Mouse (Mus musculus) CH12.LX (cell line): ENCODE data around the gene Ankfy1. TPM values are rescaled to one million over a fixed set of nuclear protein-coding genes. Genes with fewer than 3 reads are reported as not detected.

Experiments used
- DNase-seq: peaks from one replicate; pipeline ENCODE4 v3.0.0-alpha.2; 2013; ENCODE audit errors: extremely low read depth
- H3K27ac ChIP-seq: 2 replicates; pipeline ENCODE4 v1.5.1; 2012; ENCODE audit warnings: low read depth, mild to moderate bottlenecking, control low read depth, moderate library complexity; ENCODE audit not compliant: insufficient read depth
- H3K27me3 ChIP-seq: replicated peaks from 2 replicates; pipeline ENCODE3; 2012; ENCODE audit warnings: inconsistent platforms
- H3K36me3 ChIP-seq, 2 experiments: replicated peaks in 1 of 2; 2 replicates each; pipeline versions ENCODE3 to v1.6.1; 2012; ENCODE audit warnings: inconsistent platforms in 1 of 2, low read length in 1 of 2, mild to moderate bottlenecking in 1 of 2, mixed read lengths in 1 of 2, moderate library complexity in 1 of 2; ENCODE audit not compliant: control insufficient read depth in 1 of 2, insufficient read depth in 1 of 2
- H3K4me1 ChIP-seq, 2 experiments: 2 replicates each; pipeline ENCODE4 v1.6.1; 2012; ENCODE audit warnings: inconsistent platforms in 1 of 2, moderate library complexity in 1 of 2; ENCODE audit not compliant: insufficient read depth in 2 of 2, control insufficient read depth in 1 of 2
- H3K4me2 ChIP-seq: 2 replicates; pipeline ENCODE4 v1.6.1; 2012; ENCODE audit warnings: low read depth, mild to moderate bottlenecking, control low read depth; ENCODE audit not compliant: poor library complexity, insufficient read depth, severe bottlenecking
- H3K4me3 ChIP-seq, 3 experiments: fragments of 150-350 bp in 1 of 3; sonication (generic) in 1 of 3; replicated peaks in 1 of 3; 2 replicates each; pipeline versions ENCODE3 to v1.5.1; 2011 to 2012; ENCODE audit warnings: low read depth in 2 of 3, low read length in 2 of 3, mild to moderate bottlenecking in 2 of 3, moderate library complexity in 2 of 3, control low read depth in 1 of 3, improper control_type of control experiment in 1 of 3, inconsistent platforms in 1 of 3, mixed read lengths in 1 of 3; ENCODE audit not compliant: poor library complexity in 1 of 3
- H3K79me2 ChIP-seq: replicated peaks from 2 replicates; pipeline ENCODE4 v1.6.1; 2012; ENCODE audit warnings: mild to moderate bottlenecking, moderate library complexity; ENCODE audit not compliant: control insufficient read depth, poor library complexity, insufficient read depth, severe bottlenecking; ENCODE audit errors: extremely low read depth
- H3K9ac ChIP-seq: 2 replicates; pipeline ENCODE4 v1.6.1; 2012; ENCODE audit warnings: low read depth, mild to moderate bottlenecking, control low read depth, moderate library complexity; ENCODE audit not compliant: insufficient read depth
- H3K9me3 ChIP-seq: replicated peaks from 2 replicates; pipeline ENCODE3; 2012; ENCODE audit warnings: low read length, inconsistent platforms, mixed read lengths
- CHD1 ChIP-seq: IDR thresholded peaks from 2 replicates; pipeline ENCODE4 v1.6.1; 2012; ENCODE audit warnings: low read depth, low read length, improper control_type of control experiment, inconsistent platforms
- E2F4 ChIP-seq: IDR thresholded peaks from 2 replicates; pipeline ENCODE4 v1.6.1; 2011; ENCODE audit warnings: low read depth, low read length, improper control_type of control experiment; ENCODE audit not compliant: insufficient replicate concordance
- ELF1 ChIP-seq: IDR thresholded peaks from 2 replicates; pipeline ENCODE4 v1.6.1; 2014; ENCODE audit warnings: low read depth, mild to moderate bottlenecking, inconsistent platforms, low read length, improper control_type of control experiment
- GABPA ChIP-seq: IDR thresholded peaks from 2 replicates; pipeline ENCODE4 v1.6.1; 2012; ENCODE audit warnings: low read depth, low read length, improper control_type of control experiment, inconsistent platforms; ENCODE audit not compliant: insufficient replicate concordance
- IRF4 ChIP-seq: IDR thresholded peaks from 2 replicates; pipeline ENCODE4 v1.6.1; 2014; ENCODE audit warnings: low read depth, mild to moderate bottlenecking, inconsistent platforms, low read length, improper control_type of control experiment
- JUN ChIP-seq: IDR thresholded peaks from 2 replicates; pipeline ENCODE4 v1.6.1; 2011; ENCODE audit warnings: low read depth, mild to moderate bottlenecking, low read length, improper control_type of control experiment, moderate library complexity; ENCODE audit not compliant: insufficient read depth
- MAFK ChIP-seq: IDR thresholded peaks from 2 replicates; pipeline ENCODE4 v1.6.1; 2011; ENCODE audit warnings: low read length, improper control_type of control experiment; ENCODE audit not compliant: insufficient replicate concordance
- MEF2A ChIP-seq: IDR thresholded peaks from 2 replicates; pipeline ENCODE4 v1.6.1; 2014; ENCODE audit warnings: low read depth, mild to moderate bottlenecking, inconsistent platforms, low read length, improper control_type of control experiment, borderline replicate concordance
- MYC ChIP-seq: IDR thresholded peaks from 2 replicates; pipeline ENCODE4 v1.6.1; 2011; ENCODE audit warnings: low read depth, mild to moderate bottlenecking, improper control_type of control experiment, low read length
- PAX5 ChIP-seq: IDR thresholded peaks from 2 replicates; pipeline ENCODE4 v1.6.1; 2012; ENCODE audit warnings: low read length, inconsistent platforms, mixed read lengths
- TBP ChIP-seq: conservative IDR thresholded peaks from 2 replicates; pipeline ENCODE4 v1.6.1; 2011; ENCODE audit warnings: low read depth, low read length, improper control_type of control experiment
- UBTF ChIP-seq: IDR thresholded peaks from 2 replicates; pipeline ENCODE4 v1.6.1; 2012; ENCODE audit warnings: low read depth, mild to moderate bottlenecking, inconsistent platforms, low read length, improper control_type of control experiment, moderate library complexity
- USF1 ChIP-seq: IDR thresholded peaks from 2 replicates; pipeline ENCODE4 v1.6.1; 2014; ENCODE audit warnings: low read depth, mild to moderate bottlenecking, inconsistent platforms, low read length, improper control_type of control experiment
- USF2 ChIP-seq: conservative IDR thresholded peaks from 2 replicates; pipeline ENCODE4 v1.6.1; 2011; ENCODE audit warnings: low read depth, low read length, improper control_type of control experiment
- ZC3H11A ChIP-seq: IDR thresholded peaks from 2 replicates; pipeline ENCODE4 v1.6.1; 2012; ENCODE audit warnings: low read depth, mild to moderate bottlenecking, inconsistent platforms, low read length, improper control_type of control experiment
- ZKSCAN1 ChIP-seq: IDR thresholded peaks from 2 replicates; pipeline ENCODE4 v1.6.1; 2012; ENCODE audit warnings: low read depth, inconsistent platforms, low read length, improper control_type of control experiment, borderline replicate concordance
- ZMIZ1 ChIP-seq: IDR thresholded peaks from 2 replicates; pipeline ENCODE4 v1.6.1; 2012; ENCODE audit warnings: low read depth, mild to moderate bottlenecking, inconsistent platforms, low read length, improper control_type of control experiment
- dilution Hi-C: fragments of 300-500 bp; cut with MboI; formaldehyde crosslinking; loops from 2 replicates; pipeline ENCODE4 v1.14.3; 2020; ENCODE audit warnings: low sequenced_read_pairs; ENCODE audit not compliant: extremely low pct_unique_long_range_greater_than_20kb, extremely low pct_ligation_motif_present
- in situ Hi-C: fragments of 300-500 bp; cut with MboI; formaldehyde crosslinking; loops from 3 replicates; pipeline ENCODE4 v1.14.3; 2019; ENCODE audit warnings: low sequenced_read_pairs, low pct_ligation_motif_present, low pct_unique_long_range_greater_than_20kb, mixed read lengths
- polyA plus RNA-seq: library from polyadenylated mRNA; unstranded; fragments of >175 nt; gene quantifications from 2 replicates; pipeline ENCODE4 v1.2.1, GENCODE M21; 2012; ENCODE audit warnings: low read depth; ENCODE audit not compliant: insufficient read length
- total RNA-seq, 2 experiments: library from RNA; depleted of rRNA; stranded (reverse); fragments of 300-350 nt in 1 of 2; fragments of >200 nt in 1 of 2; gene quantifications; 2 replicates each; pipeline ENCODE4 v1.2.3; 2012 to 2014

The Ankfy1 gene
- total and polyA plus RNA-seq, 3 experiments: 31.4 to 37.0 (median 31.5) TPM

DNA sequence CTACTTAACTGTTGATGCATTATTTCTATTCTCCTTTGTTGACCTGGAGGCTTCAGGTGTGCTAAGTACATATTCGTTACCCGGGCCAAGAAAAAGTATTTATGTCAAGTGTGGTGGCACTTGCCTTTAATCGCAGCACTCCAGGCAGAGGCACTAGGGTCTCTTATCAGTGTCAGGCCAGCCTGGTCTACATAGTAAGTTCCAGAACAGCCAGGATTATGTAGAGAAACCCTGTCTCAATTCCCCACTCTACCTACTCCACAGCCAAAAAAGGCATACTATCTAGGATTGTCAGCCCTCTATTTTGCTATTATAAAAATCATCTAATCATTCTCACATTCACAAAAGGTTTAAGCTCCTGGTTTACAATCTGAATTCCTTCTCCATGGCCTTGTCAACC lies 691 bp upstream of the Ankfy1 start:
- dilution Hi-C loops: no loop called here

DNA sequence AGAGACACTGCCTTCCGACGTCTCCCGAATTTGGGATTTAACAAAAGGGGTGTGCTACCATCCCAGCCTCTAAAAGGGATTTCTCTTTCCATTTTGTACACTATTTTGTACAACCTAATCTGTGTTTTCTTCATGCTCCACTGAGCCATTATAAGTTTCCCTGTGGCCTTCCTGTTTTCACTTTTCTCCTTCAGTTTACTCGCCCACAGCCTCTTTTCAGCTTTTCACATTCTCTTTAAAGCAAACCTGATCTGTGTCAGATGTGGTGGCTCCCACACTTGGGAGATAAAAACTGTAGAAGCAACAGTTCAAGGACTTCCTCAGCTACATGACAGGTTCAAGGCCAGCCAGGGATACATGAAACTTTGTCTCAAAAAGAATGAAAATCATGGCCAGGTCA lies 2.5 kb downstream of the Ankfy1 start:
- no peaks in the 10 kb centered on the region for H3K27me3 ChIP-seq
- in situ Hi-C loops (no loop called here), dilution Hi-C loops (no loop called here)
- no peak for TF ChIP-seq JUN
- TF ChIP-seq MYC: no peak
- peaks cover 2% of the 10 kb centered on the region for H3K9me3 ChIP-seq
- no peak overlapping the region for H3K27ac ChIP-seq
- no peak overlapping the region for H3K4me3 ChIP-seq
- H3K9ac ChIP-seq: no peak overlapping the region
- peaks cover 20 to 75% of the 10 kb centered on the region in 2 experiments for H3K4me1 ChIP-seq
- H3K4me2 ChIP-seq: no peak overlapping the region; the same call in 1 of the 2 replicates
- DNase-seq: no peak
- peaks cover 69% of the 10 kb centered on the region for H3K79me2 ChIP-seq
- H3K36me3 ChIP-seq: peaks cover 13 to 47% of the 10 kb centered on the region in 2 experiments

More for the DNA sequence above, 691 bp upstream of the Ankfy1 start:
- Histone ChIP-seq H3K4me2 (peak overlapping the region; percentile 65), H3K27ac (no peak overlapping the region), H3K36me3 (peaks cover 6 to 44% of the 10 kb centered on the region in 2 experiments), H3K9me3 (no peaks in the 10 kb centered on the region), H3K79me2 (peaks cover 41% of the 10 kb centered on the region), H3K4me1 (peaks cover 20 to 43% of the 10 kb centered on the region in 2 experiments), H3K9ac (peak overlapping the region; percentile 83), H3K4me3 (peak overlapping the region; percentile 72 to 86 (median 76)), H3K27me3 (no peaks in the 10 kb centered on the region)
- in situ Hi-C loops: no loop called here
- no peak for DNase-seq
- TF ChIP-seq ZMIZ1: 0 out of 2 replicates have a peak, but pooled peaks have one; percentile 44
- TF ChIP-seq USF1: no peak

DNA sequence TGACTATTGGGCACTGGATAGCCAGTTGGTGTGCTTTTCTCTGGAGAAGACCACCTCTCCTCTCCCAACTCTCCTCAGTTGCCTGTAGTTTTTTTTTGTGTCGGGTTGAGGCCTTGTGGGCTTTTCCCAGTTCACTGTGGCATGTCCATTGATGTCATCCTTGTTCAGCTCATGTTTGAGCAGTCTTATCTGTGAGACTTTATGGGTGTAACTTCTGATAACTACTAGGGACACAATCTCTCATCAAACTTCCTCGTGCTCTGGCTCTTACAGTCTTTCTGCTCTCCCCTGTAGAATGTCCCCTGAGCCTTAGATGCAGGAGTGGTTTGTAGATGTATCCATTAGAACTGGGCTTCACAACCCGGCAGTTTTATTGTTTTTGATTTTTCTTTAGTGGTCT lies 5.2 kb downstream of the Ankfy1 start:
- H3K9me3 ChIP-seq: peaks cover 7% of the 10 kb centered on the region
- no peak overlapping the region for H3K4me2 ChIP-seq
- peaks cover 17 to 56% of the 10 kb centered on the region in 2 experiments for H3K36me3 ChIP-seq
- TF ChIP-seq E2F4 (no peak), MAFK (no peak), CHD1 (no peak), TBP (no peak), ZKSCAN1 (no peak), GABPA (no peak), MEF2A (no peak), UBTF (no peak), ELF1 (no peak), PAX5 (no peak), IRF4 (no peak), USF2 (no peak), JUN (no peak), ZC3H11A (no peak)
- H3K4me1 ChIP-seq: peaks cover 20 to 69% of the 10 kb centered on the region in 2 experiments
- H3K27ac ChIP-seq: no peak overlapping the region
- no peak overlapping the region for H3K9ac ChIP-seq
- in situ Hi-C loops (no loop called here), dilution Hi-C loops (no loop called here)
- no peak overlapping the region for H3K4me3 ChIP-seq
- DNase-seq: no peak
- H3K79me2 ChIP-seq: peaks cover 94% of the 10 kb centered on the region
- H3K27me3 ChIP-seq: no peaks in the 10 kb centered on the region
